Comparison of ENCODE assay signal across 19 mouse cellular contexts in the genomic region with DNA sequence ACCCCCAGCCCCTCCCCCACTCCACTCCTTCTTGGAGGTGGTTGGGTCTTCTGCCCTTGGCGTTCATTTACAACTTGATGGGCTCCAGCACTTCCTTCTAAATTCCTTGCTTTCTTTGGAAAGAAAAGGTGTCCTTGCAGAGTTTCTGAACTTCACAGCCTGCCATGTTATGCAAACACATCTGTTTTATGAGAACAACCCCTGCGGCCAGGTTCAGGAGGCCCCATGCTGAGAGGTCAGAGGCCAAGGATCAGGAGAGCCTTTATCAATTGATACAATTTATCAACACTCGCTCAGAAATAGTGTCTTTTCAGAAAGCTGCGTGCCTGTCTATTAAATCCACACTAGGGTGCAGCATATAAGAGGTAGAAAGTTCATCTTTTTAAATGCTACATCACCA. TPM values are rescaled to one million over a fixed set of nuclear protein-coding genes. Genes with fewer than 3 reads are reported as not detected.
"Had no signal": no experiment of that assay in that cellular context is flagged by ENCODE, and none has a peak within 500 bp of the region (broad histone marks: within the 10 kb centered on the region; RNA-seq: fewer than 3 reads in every experiment).

No protein-coding gene starts in this region.

- H3K27ac ChIP-seq: kidney, embryonic 15.5 days; limb, embryonic 10.5 days; limb, embryonic 13.5 days; liver, embryonic 13.5 days; neural tube, embryonic 13.5 days; stomach, embryonic 15.5 days had no signal

- H3K27me3 ChIP-seq: kidney, embryonic 15.5 days; limb, embryonic 13.5 days; liver, embryonic 13.5 days; neural tube, embryonic 13.5 days; stomach, embryonic 15.5 days had no signal

- DNase-seq: kidney, adult 11 months; kidney, postnatal 10 days; liver; liver, embryonic 13.5 days; lung, adult 2 months; lung, postnatal 14 days; lung, postnatal 4 days; midbrain, embryonic 14.5 days; retina, postnatal 1 day; right cerebral cortex, postnatal 25 days; spleen, adult 18-20 months; thymus, postnatal 25 days had no signal

- H3K4me2 ChIP-seq: kidney, embryonic 15.5 days; limb, embryonic 13.5 days; liver, embryonic 13.5 days; midbrain, embryonic 11.5 days; neural tube, embryonic 13.5 days; stomach, embryonic 15.5 days had no signal

- H3K4me3 ChIP-seq: kidney, embryonic 15.5 days; limb, embryonic 10.5 days; limb, embryonic 13.5 days; liver, embryonic 13.5 days; myocyte; neural tube, embryonic 13.5 days; stomach, embryonic 15.5 days had no signal

- H3K9me3 ChIP-seq: kidney, embryonic 15.5 days; limb, embryonic 10.5 days; limb, embryonic 13.5 days; liver, embryonic 13.5 days; neural tube, embryonic 13.5 days; stomach, embryonic 15.5 days had no signal

- H3K36me3 ChIP-seq: kidney, embryonic 15.5 days; limb, embryonic 10.5 days; limb, embryonic 13.5 days; liver, embryonic 13.5 days; neural tube, embryonic 13.5 days; stomach, embryonic 15.5 days had no signal

- H3K9ac ChIP-seq: kidney, embryonic 15.5 days; limb, embryonic 13.5 days; liver, embryonic 13.5 days; neural tube, embryonic 13.5 days; stomach, embryonic 15.5 days had no signal

RNA-seq across cellular contexts. Expression of a gene that starts 37.0 kb away (rescaled TPM):
- polyA plus RNA-seq: myocyte had no signal
